Mouse (Mus musculus): Measurements from ENCODE around the gene Tap2.

Gene Tap2

DNA sequence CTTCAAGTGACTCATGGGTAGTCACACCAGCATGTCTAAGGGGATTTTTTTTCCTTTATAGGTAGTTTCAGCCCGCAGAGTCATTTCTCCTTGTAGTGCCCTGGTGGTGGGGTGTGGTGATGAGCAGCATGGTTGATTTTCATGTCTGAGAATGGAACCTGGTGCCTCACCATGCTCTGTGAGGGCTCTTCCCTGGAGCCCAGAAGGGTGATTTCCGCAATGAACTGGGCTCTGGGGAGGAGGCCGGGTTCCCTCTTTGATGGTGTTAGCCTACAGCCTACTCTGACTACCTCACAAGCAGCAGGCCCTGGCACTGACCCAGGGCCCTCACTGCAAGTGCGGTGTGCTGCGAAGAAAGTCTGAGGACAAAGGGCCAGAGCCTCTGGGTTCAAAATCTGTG, at the start of gene Tap2:
Tap2 (plus strand) TSS at position 84 of the 400 bp plus-strand sequence.
- Histone ChIP-seq H3K36me3 (ENCODE audit: insufficient read depth, low read length) (no peaks in the 10 kb centered on the region), H3K9me3 (ENCODE audit: low read length) (peaks cover 12% of the 10 kb centered on the region; the same call in 1 of the 2 replicates), H3K4me1 (replicated peaks; ENCODE audit: low read depth, low read length) (peaks cover 20% of the 10 kb centered on the region), H3K27me3 (ENCODE audit: insufficient read depth, low read length) (peaks cover 72% of the 10 kb centered on the region), H3K4me3 (replicated peaks; ENCODE audit: low read length) (peak within 1 kb of the TSS; percentile 79)
- no peak for TF ChIP-seq CTCF (conservative IDR thresholded peaks at IDR 0.05; ENCODE audit: low read length)
- no peak for TF ChIP-seq NANOG (IDR thresholded peaks at IDR 0.05; ENCODE audit: borderline replicate concordance, low read length)
- TF ChIP-seq POU5F1 (IDR thresholded peaks at IDR 0.05; ENCODE audit: borderline replicate concordance, low read length) = no peak

DNA sequence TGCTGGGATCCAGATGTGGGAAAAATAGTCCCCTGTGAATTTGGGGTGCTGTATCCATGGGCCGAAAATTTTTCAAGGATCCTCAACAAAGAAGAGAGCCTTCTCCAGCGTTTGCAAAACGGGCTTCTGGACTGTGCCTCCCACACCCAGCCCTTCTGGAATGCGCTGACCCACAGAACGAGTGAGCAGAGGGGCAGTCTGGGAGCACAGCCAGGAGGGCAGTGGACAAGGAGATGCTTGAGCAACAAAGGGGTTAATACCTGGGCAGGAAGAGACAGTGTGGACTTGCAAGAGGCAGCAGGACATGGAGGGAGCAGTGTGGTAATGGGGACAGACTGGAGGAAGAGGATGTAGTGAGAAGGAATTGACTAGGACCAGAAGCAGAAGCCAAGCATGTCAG, 47.8 kb upstream of the Tap2 start:
- no peaks in the 10 kb centered on the region for H3K36me3 ChIP-seq (ENCODE audit: insufficient read depth, low read length)
- H3K4me1 ChIP-seq (replicated peaks; ENCODE audit: low read depth, low read length) = no peaks in the 10 kb centered on the region
- no peaks in the 10 kb centered on the region for H3K9me3 ChIP-seq (ENCODE audit: low read length)
- H3K4me3 ChIP-seq (replicated peaks; ENCODE audit: low read length) = no peak overlapping the region
- peaks cover 3% of the 10 kb centered on the region for H3K27me3 ChIP-seq (ENCODE audit: insufficient read depth, low read length)
- TF ChIP-seq POU5F1 (IDR thresholded peaks at IDR 0.05; ENCODE audit: borderline replicate concordance, low read length) (no peak), CTCF (conservative IDR thresholded peaks at IDR 0.05; ENCODE audit: low read length) (no peak), NANOG (IDR thresholded peaks at IDR 0.05; ENCODE audit: borderline replicate concordance, low read length) (no peak)

DNA sequence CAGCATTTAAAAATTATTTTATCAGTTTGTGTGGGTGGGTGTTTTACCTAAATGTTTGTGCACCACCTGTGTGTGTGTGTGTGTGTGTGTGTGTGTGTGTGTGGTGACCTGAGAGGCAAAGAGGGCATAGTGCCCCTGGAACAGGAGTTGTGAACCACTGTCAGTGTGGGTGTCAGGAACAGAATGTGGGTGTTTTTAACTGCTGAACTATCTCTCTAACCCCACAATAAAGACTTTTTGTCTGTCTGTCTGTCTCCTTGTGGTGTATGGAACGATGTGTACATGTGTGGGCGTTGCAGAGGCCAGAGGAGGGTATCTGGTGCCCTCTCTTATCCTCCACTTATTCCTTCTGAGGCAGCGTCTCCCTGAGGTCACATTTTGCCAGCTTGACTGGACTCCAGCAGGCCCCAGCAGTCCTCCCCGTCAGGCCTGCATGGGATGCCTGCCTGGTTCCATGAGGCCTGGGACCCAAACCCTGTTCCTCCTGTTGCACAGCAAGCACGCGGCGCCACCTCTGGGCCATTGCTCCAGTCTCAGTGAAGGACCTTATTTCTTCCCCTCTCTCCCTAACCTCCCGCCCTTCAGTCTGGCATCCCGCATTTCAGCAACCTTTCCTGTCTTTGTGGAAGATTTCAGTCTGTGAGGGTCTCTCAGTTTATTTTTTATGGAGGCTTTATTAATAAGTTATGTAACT, 39.0 kb upstream of the Tap2 start:
- peaks cover 11% of the 10 kb centered on the region for H3K4me1 ChIP-seq (replicated peaks; ENCODE audit: low read depth, low read length)
- peaks cover 6% of the 10 kb centered on the region for H3K27me3 ChIP-seq (ENCODE audit: insufficient read depth, low read length)
- peaks cover 11% of the 10 kb centered on the region for H3K9me3 ChIP-seq (ENCODE audit: low read length)
- TF ChIP-seq CTCF (conservative IDR thresholded peaks at IDR 0.05; ENCODE audit: low read length) (no peak), NANOG (IDR thresholded peaks at IDR 0.05; ENCODE audit: borderline replicate concordance, low read length) (no peak)
- H3K4me3 ChIP-seq (replicated peaks; ENCODE audit: low read length) = no peak overlapping the region
- H3K36me3 ChIP-seq (ENCODE audit: insufficient read depth, low read length) = no peaks in the 10 kb centered on the region

DNA sequence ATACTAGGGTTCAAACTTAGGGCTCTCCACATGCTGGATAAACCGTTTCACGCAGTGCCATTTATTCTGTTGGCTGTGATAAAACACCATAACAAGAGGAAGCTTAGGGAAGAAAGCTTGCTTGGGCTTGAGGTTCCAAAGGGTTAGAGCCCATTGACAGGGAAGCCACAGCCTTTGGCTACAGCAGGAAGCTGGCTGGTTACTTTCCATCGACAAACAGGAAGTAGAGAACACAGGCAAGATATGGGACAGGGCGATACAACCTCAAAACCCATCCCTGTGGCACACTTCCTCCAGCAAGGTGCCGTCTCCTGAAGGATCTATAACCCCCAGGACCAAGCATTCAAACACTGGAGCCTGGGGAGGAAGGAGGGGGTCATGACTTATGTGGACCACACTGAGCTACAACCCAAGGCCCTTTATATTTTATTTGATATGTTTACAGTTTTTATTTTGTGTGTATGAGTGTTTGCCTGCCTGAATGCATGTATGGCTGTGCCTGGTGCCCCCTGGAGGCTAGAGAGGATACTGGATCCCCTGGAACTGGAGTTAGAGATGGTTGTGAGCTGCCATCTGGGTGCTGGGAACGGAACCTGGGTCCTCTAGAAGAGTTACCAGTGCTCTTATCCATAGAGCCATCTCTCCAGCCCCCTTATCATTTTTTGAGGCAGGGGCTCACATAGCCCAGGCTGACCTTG, 38.1 kb upstream of the Tap2 start:
- no peak overlapping the region for H3K4me3 ChIP-seq (replicated peaks; ENCODE audit: low read length)
- H3K4me1 ChIP-seq (replicated peaks; ENCODE audit: low read depth, low read length) = peaks cover 11% of the 10 kb centered on the region
- TF ChIP-seq CTCF (conservative IDR thresholded peaks at IDR 0.05; ENCODE audit: low read length) (peak; percentile 46), NANOG (IDR thresholded peaks at IDR 0.05; ENCODE audit: borderline replicate concordance, low read length) (no peak)
- peaks cover 11% of the 10 kb centered on the region for H3K9me3 ChIP-seq (ENCODE audit: low read length)
- H3K36me3 ChIP-seq (ENCODE audit: insufficient read depth, low read length) = no peaks in the 10 kb centered on the region
- peaks cover 8% of the 10 kb centered on the region for H3K27me3 ChIP-seq (ENCODE audit: insufficient read depth, low read length)

DNA sequence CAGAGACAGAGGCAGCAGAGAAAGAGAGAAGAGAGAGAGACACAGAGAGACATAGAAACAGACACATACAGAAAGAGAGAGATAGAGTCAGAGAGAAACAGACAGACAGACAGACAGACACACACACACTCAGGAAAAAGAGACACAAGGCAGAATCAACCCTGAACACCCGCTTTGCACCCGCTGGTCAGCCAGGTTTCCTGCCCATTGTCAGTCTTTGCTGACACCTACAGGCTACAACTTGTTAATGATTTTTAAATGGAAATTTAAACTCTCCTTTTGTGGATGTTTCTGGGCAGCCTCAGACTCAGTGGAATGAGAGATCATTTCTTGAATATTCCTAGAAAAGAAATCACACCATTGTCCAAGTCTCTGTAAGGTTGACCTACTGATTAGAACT, 34.0 kb upstream of the Tap2 start:
- TF ChIP-seq CTCF (conservative IDR thresholded peaks at IDR 0.05; ENCODE audit: low read length) (peak; percentile 26; the same call in 1 of the 2 replicates), POU5F1 (IDR thresholded peaks at IDR 0.05; ENCODE audit: borderline replicate concordance, low read length) (no peak)
- Histone ChIP-seq H3K36me3 (ENCODE audit: insufficient read depth, low read length) (no peaks in the 10 kb centered on the region), H3K4me3 (replicated peaks; ENCODE audit: low read length) (no peak overlapping the region), H3K9me3 (ENCODE audit: low read length) (peaks cover 10% of the 10 kb centered on the region), H3K4me1 (replicated peaks; ENCODE audit: low read depth, low read length) (peaks cover 3% of the 10 kb centered on the region; the same call in 1 of the 2 replicates), H3K27me3 (ENCODE audit: insufficient read depth, low read length) (peaks cover 19% of the 10 kb centered on the region)

DNA sequence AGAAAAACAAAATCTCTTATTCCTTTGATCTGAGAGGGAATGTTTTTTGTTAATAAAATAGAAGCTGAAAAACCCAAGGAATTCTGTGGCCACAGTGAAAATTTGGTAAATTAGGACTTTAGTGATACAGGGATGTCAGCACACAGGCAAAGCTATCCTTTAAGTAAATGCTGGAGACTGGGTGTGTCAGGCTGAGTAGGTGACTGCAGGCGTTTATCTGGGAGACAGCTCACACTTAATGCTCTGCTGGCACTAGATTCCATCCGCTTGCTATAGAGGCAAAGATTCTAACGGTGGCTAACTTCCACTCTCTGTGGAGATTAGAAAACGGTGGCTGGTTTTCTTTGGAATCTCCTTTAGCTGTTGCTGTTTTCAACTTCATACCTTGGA, 32.8 kb upstream of the Tap2 start:
- Histone ChIP-seq H3K4me3 (replicated peaks; ENCODE audit: low read length) (no peak overlapping the region), H3K36me3 (ENCODE audit: insufficient read depth, low read length) (no peaks in the 10 kb centered on the region), H3K9me3 (ENCODE audit: low read length) (peaks cover 10% of the 10 kb centered on the region), H3K4me1 (replicated peaks; ENCODE audit: low read depth, low read length) (no peaks in the 10 kb centered on the region), H3K27me3 (ENCODE audit: insufficient read depth, low read length) (peaks cover 19% of the 10 kb centered on the region)
- TF ChIP-seq CTCF (conservative IDR thresholded peaks at IDR 0.05; ENCODE audit: low read length) = no peak
- no peak for TF ChIP-seq POU5F1 (IDR thresholded peaks at IDR 0.05; ENCODE audit: borderline replicate concordance, low read length)

DNA sequence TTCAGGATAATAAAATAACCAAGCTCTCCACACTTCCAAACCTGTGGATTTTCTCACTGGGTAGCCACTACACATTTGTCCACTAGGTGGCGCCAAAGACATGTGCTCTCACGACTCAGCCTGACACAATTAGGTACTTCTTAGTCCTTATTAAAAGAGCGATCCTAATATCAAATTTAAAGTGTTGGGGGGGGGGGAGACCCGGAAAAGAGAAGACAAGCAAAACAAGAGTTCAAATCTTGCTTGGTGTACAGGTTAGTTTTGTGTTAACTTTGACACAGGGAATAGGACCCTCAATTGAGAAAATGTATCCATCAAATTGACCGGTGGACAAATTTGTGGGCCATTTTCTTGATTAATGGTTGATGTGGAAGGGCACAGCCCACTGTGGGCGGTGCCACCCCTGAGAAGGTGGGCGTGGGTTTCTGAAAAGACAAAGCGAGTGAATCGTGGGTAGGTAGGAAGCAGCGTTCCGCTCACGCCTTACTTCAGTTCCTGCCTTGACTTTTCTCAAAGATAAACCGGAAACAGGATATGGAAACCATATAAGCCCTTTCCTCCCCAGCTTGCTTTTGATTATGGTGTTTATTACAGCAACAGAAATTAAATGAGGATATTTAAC, 32.3 kb upstream of the Tap2 start:
- peaks cover 18% of the 10 kb centered on the region for H3K27me3 ChIP-seq (ENCODE audit: insufficient read depth, low read length)
- peaks cover 10% of the 10 kb centered on the region for H3K9me3 ChIP-seq (ENCODE audit: low read length)
- no peak overlapping the region for H3K4me3 ChIP-seq (replicated peaks; ENCODE audit: low read length)
- no peaks in the 10 kb centered on the region for H3K36me3 ChIP-seq (ENCODE audit: insufficient read depth, low read length)
- H3K4me1 ChIP-seq (replicated peaks; ENCODE audit: low read depth, low read length) = no peaks in the 10 kb centered on the region
- TF ChIP-seq NANOG (IDR thresholded peaks at IDR 0.05; ENCODE audit: borderline replicate concordance, low read length) = no peak
- peak; percentile 92 for TF ChIP-seq CTCF (conservative IDR thresholded peaks at IDR 0.05; ENCODE audit: low read length)

DNA sequence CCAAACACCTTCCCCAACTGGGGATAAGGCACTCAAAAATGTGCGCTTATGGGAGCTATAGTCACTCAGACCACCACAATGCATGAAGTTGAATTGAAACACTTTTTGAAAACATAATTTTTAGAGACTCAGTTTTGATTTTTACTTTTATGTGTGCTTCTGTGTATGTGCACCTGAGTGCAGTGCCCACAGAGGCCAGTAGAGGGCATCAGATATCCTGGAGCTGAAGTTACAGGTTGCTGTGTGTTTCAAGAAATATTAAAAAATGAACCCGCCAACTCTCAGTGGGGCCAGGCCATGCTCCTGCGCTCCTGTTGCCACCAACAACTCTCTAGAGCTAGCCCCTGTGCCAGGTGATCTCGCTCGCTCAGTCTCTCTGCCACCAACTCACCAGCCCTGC, 30.8 kb upstream of the Tap2 start:
- H3K4me3 ChIP-seq (replicated peaks; ENCODE audit: low read length) = no peak overlapping the region
- H3K4me1 ChIP-seq (replicated peaks; ENCODE audit: low read depth, low read length) = no peaks in the 10 kb centered on the region
- H3K27me3 ChIP-seq (ENCODE audit: insufficient read depth, low read length) = peaks cover 22% of the 10 kb centered on the region
- H3K9me3 ChIP-seq (ENCODE audit: low read length) = peaks cover 10% of the 10 kb centered on the region
- no peak for TF ChIP-seq NANOG (IDR thresholded peaks at IDR 0.05; ENCODE audit: borderline replicate concordance, low read length)
- TF ChIP-seq CTCF (conservative IDR thresholded peaks at IDR 0.05; ENCODE audit: low read length) = peak; percentile 46
- H3K36me3 ChIP-seq (ENCODE audit: insufficient read depth, low read length) = no peaks in the 10 kb centered on the region

Data from E14TG2a.4 (cell line).